Mouse (Mus musculus) myocyte (in vitro differentiated cells): Measurements from ENCODE around the gene Ptprm.

Experiments used
- CEBPB ChIP-seq: IDR thresholded peaks from 2 replicates; pipeline ENCODE4 v1.6.1; 2011; ENCODE audit warnings: mild to moderate bottlenecking, moderate library complexity; ENCODE audit not compliant: poor library complexity, insufficient read depth, severe bottlenecking
- MYOG ChIP-seq, 3 experiments: IDR thresholded peaks; one replicate each; pipeline ENCODE4 v1.6.1; 2011; ENCODE audit warnings: control low read depth in 2 of 3, low read depth in 2 of 3, mild to moderate bottlenecking in 2 of 3; ENCODE audit not compliant: insufficient read length in 2 of 3, control insufficient read depth in 1 of 3, insufficient read depth in 1 of 3
- POLR2A ChIP-seq: IDR thresholded peaks from one replicate; pipeline ENCODE4 v1.6.1; 2011; ENCODE audit warnings: low read depth, mild to moderate bottlenecking, control low read depth, moderate library complexity; ENCODE audit not compliant: insufficient read length
- REST ChIP-seq: IDR thresholded peaks from one replicate; pipeline ENCODE4 v1.6.1; 2011; ENCODE audit warnings: mild to moderate bottlenecking, control low read depth, moderate library complexity; ENCODE audit not compliant: insufficient read depth, insufficient read length
- TCF12 ChIP-seq: IDR thresholded peaks from one replicate; pipeline ENCODE4 v1.6.1; 2011; ENCODE audit warnings: mild to moderate bottlenecking, control low read depth; ENCODE audit not compliant: poor library complexity, insufficient read depth, severe bottlenecking
- USF1 ChIP-seq: IDR thresholded peaks from one replicate; pipeline ENCODE4 v1.6.1; 2011; ENCODE audit warnings: low read depth, mild to moderate bottlenecking, control low read depth, moderate library complexity

- TF ChIP-seq POLR2A (no peak), USF1 (no peak), MYOG (IDR thresholded peaks at IDR 0.05; ENCODE audit: control insufficient read depth in 1 of 3, insufficient read depth in 1 of 3, insufficient read length in 2 of 3, low read depth in 2 of 3) (no peak), TCF12 (no peak), CEBPB (no peak), REST (no peak)
Measured at GRCm38 (mm10) chr17:66619996-66620656, 734.1 kb downstream of the Ptprm start.
